ENCODE assay signal across 24 mouse cellular contexts in genomic region chr7:132994628-132995191, GRCm38 (mm10).
DNase-seq lines count a peak whose midpoint lies in the region; ATAC-seq and TF ChIP-seq lines count a peak whose summit lies in the region.
"Had no signal": no experiment of that assay in that cellular context is flagged by ENCODE, and none has a peak within 500 bp of the region (broad histone marks: within the 10 kb centered on the region; RNA-seq: fewer than 3 reads in every experiment).

No protein-coding gene starts in this region.

- H3K9ac ChIP-seq in forebrain, embryonic 11.5 days (ENCODE audit: low read length): no peak overlapping the region
- no peak overlapping the region for H3K9ac ChIP-seq in forebrain, postnatal 0 days
- no peak overlapping the region for H3K9ac ChIP-seq in liver, postnatal 0 days (replicated peaks)
- no peak overlapping the region for H3K9ac ChIP-seq in liver, embryonic 11.5 days (ENCODE audit: low read depth, low read length)
- H3K9ac ChIP-seq: heart, embryonic 15.5 days had no signal

- no peak for TF ChIP-seq POLR2A in brain, embryonic 14.5 days (IDR thresholded peaks at IDR 0.05; ENCODE audit: borderline replicate concordance, extremely low read depth, insufficient read depth, insufficient read length, poor library complexity, severe bottlenecking)

- H3K4me2 ChIP-seq in forebrain, embryonic 11.5 days (ENCODE audit: low read depth, low read length, severe bottlenecking): no peak overlapping the region
- H3K4me2 ChIP-seq in forebrain, postnatal 0 days (ENCODE audit: low read depth): no peak overlapping the region
- no peak overlapping the region for H3K4me2 ChIP-seq in liver, postnatal 0 days (ENCODE audit: low read depth, low read length)
- H3K4me2 ChIP-seq in liver, embryonic 11.5 days: no peak overlapping the region
- H3K4me2 ChIP-seq: heart, embryonic 15.5 days had no signal

- no peaks in the 10 kb centered on the region for H3K4me1 ChIP-seq in forebrain, embryonic 11.5 days (replicated peaks; ENCODE audit: control insufficient read depth, insufficient read depth, low read length)
- no peaks in the 10 kb centered on the region for H3K4me1 ChIP-seq in forebrain, postnatal 0 days (ENCODE audit: insufficient read depth)
- no peaks in the 10 kb centered on the region for H3K4me1 ChIP-seq in liver, postnatal 0 days (ENCODE audit: insufficient read depth)
- H3K4me1 ChIP-seq in liver, embryonic 11.5 days (replicated peaks; ENCODE audit: control insufficient read depth, insufficient read depth, low read length): no peaks in the 10 kb centered on the region
- H3K4me1 ChIP-seq in limb, embryonic 10.5 days: no peaks in the 10 kb centered on the region
- H3K4me1 ChIP-seq: heart, embryonic 15.5 days had no signal

- H3K36me3 ChIP-seq in forebrain, embryonic 11.5 days (ENCODE audit: control insufficient read depth, insufficient read depth, low read length): peaks cover 8% of the 10 kb centered on the region; the same call in 1 of the 2 replicates
- peaks cover 37% of the 10 kb centered on the region for H3K36me3 ChIP-seq in forebrain, postnatal 0 days (ENCODE audit: insufficient read depth)
- H3K36me3 ChIP-seq in liver, postnatal 0 days (replicated peaks; ENCODE audit: insufficient read depth, low read length): 0 out of 2 replicates have a peak, but pooled peaks cover 10% of the 10 kb centered on the region
- H3K36me3 ChIP-seq in liver, embryonic 11.5 days (ENCODE audit: control insufficient read depth, insufficient read depth, low read length): peaks cover 28% of the 10 kb centered on the region; the same call in 1 of the 2 replicates
- peaks cover 100% of the 10 kb centered on the region for H3K36me3 ChIP-seq in limb, embryonic 10.5 days

- no peak overlapping the region for H3K4me3 ChIP-seq in forebrain, embryonic 11.5 days (ENCODE audit: low read depth, low read length)
- H3K4me3 ChIP-seq in forebrain, postnatal 0 days (ENCODE audit: low read depth, low read length): no peak overlapping the region
- H3K4me3 ChIP-seq in liver, postnatal 0 days (ENCODE audit: low read depth, low read length): no peak overlapping the region
- no peak overlapping the region for H3K4me3 ChIP-seq in liver, embryonic 11.5 days (ENCODE audit: low read depth, low read length)
- no peak overlapping the region for H3K4me3 ChIP-seq in limb, embryonic 10.5 days
- H3K4me3 ChIP-seq: heart, adult 2 months; heart, embryonic 15.5 days; megakaryocyte, embryonic 14.5 days; myocyte had no signal

- TF ChIP-seq EP300 in liver, postnatal 0 days (IDR thresholded peaks at IDR 0.05; ENCODE audit: low read depth): no peak

- no peak overlapping the region for H3K27ac ChIP-seq in forebrain, embryonic 11.5 days (ENCODE audit: low read depth, low read length)
- no peak overlapping the region for H3K27ac ChIP-seq in forebrain, postnatal 0 days (ENCODE audit: low read depth, low read length)
- no peak overlapping the region for H3K27ac ChIP-seq in liver, postnatal 0 days (ENCODE audit: low read depth)
- no peak overlapping the region for H3K27ac ChIP-seq in liver, embryonic 11.5 days (ENCODE audit: low read depth, low read length)
- H3K27ac ChIP-seq in limb, embryonic 10.5 days: no peak overlapping the region
- H3K27ac ChIP-seq: heart, adult 2 months; heart, embryonic 15.5 days; kidney, postnatal 0 days; stomach, postnatal 0 days had no signal

- WGBS in forebrain, embryonic 11.5 days: 85% methylated on average over 6 of the region's 6 CpGs
- WGBS in forebrain, postnatal 0 days: 78% methylated on average over 6 of the region's 6 CpGs
- WGBS in liver, postnatal 0 days (ENCODE audit: insufficient replicate concordance): 79% methylated on average over 6 of the region's 6 CpGs
- 86% methylated on average over 6 of the region's 6 CpGs for WGBS in liver, embryonic 11.5 days
- WGBS in limb, embryonic 10.5 days: 90% methylated on average over 6 of the region's 6 CpGs

- no peak for ATAC-seq in forebrain, embryonic 11.5 days (replicated peaks; ENCODE audit: low FRiP score)
- no peak for ATAC-seq in forebrain, postnatal 0 days
- ATAC-seq in liver, postnatal 0 days: no peak
- no peak for ATAC-seq in liver, embryonic 11.5 days (replicated peaks; ENCODE audit: low FRiP score)
- no peak for ATAC-seq in erythroid progenitor cell, adult 5-6 weeks (replicated peaks; ENCODE audit: low FRiP score, poor library complexity, severe bottlenecking)
- ATAC-seq: CD4-positive, CD25-positive, alpha-beta regulatory T cell, adult 4 months; Patski had no signal

- DNase-seq in forebrain, embryonic 11.5 days (ENCODE audit: low spot score): peak; percentile 49
- DNase-seq in forebrain, postnatal 0 days: no peak
- peak; percentile 10 for DNase-seq in liver, postnatal 0 days
- no peak for DNase-seq in liver, embryonic 11.5 days (ENCODE audit: low spot score)
- DNase-seq in brain, embryonic 14.5 days (ENCODE audit: low read depth): peak; percentile 46
- DNase-seq in limb, embryonic 10.5 days (ENCODE audit: low spot score): peak; percentile 27
- DNase-seq: adrenal gland, postnatal 10 days; cerebellum, adult 11 months; gastrocnemius, postnatal 14 days; heart, adult 2 months; heart, postnatal 4 days; kidney, adult 18-20 months; liver; lung, postnatal 14 days; right cerebral cortex, adult 18-20 months; thymus, postnatal 14 days had no signal

- H3K27me3 ChIP-seq in forebrain, embryonic 11.5 days (ENCODE audit: control insufficient read depth, insufficient read depth, low read length): no peaks in the 10 kb centered on the region
- H3K27me3 ChIP-seq in forebrain, postnatal 0 days (ENCODE audit: insufficient read depth, low read length): no peaks in the 10 kb centered on the region
- H3K27me3 ChIP-seq in liver, postnatal 0 days (ENCODE audit: insufficient read depth, low read length): no peaks in the 10 kb centered on the region
- no peaks in the 10 kb centered on the region for H3K27me3 ChIP-seq in liver, embryonic 11.5 days (replicated peaks; ENCODE audit: control insufficient read depth, insufficient read depth, low read length)
- no peaks in the 10 kb centered on the region for H3K27me3 ChIP-seq in limb, embryonic 10.5 days (ENCODE audit: low read depth, poor library complexity, severe bottlenecking)
- H3K27me3 ChIP-seq: heart, embryonic 15.5 days; megakaryocyte, embryonic 14.5 days; Patski had no signal

- H3K9me3 ChIP-seq in forebrain, embryonic 11.5 days (ENCODE audit: control insufficient read depth, low read length): no peaks in the 10 kb centered on the region
- no peaks in the 10 kb centered on the region for H3K9me3 ChIP-seq in forebrain, postnatal 0 days (ENCODE audit: low read length)
- no peaks in the 10 kb centered on the region for H3K9me3 ChIP-seq in liver, postnatal 0 days (ENCODE audit: low read length)
- no peaks in the 10 kb centered on the region for H3K9me3 ChIP-seq in liver, embryonic 11.5 days (ENCODE audit: control insufficient read depth, low read length)
- no peaks in the 10 kb centered on the region for H3K9me3 ChIP-seq in limb, embryonic 10.5 days (replicated peaks)
- H3K9me3 ChIP-seq: heart, embryonic 15.5 days; megakaryocyte, embryonic 14.5 days had no signal

- TF ChIP-seq CTCF in forebrain, postnatal 0 days (IDR thresholded peaks at IDR 0.05; ENCODE audit: low read depth): no peak
- no peak for TF ChIP-seq CTCF in liver, postnatal 0 days (IDR thresholded peaks at IDR 0.05; ENCODE audit: low read depth)
- TF ChIP-seq CTCF in brain, embryonic 14.5 days (IDR thresholded peaks at IDR 0.05; ENCODE audit: borderline replicate concordance, extremely low read depth, insufficient read depth, insufficient read length): no peak

Comparison
In these comparisons a context has a peak if more than half of its experiments do, and no peak if none do; other contexts are left out.
1. DNase-seq: peak in forebrain, embryonic 11.5 days (single experiment), liver, postnatal 0 days (single experiment), brain, embryonic 14.5 days (single experiment) and limb, embryonic 10.5 days (single experiment); none in forebrain, postnatal 0 days (single experiment) and liver, embryonic 11.5 days (single experiment).